Mouse (Mus musculus) lung, postnatal 0 days (tissue): ENCODE results near the gene Hspb7. TPM values are rescaled to one million over a fixed set of nuclear protein-coding genes. Genes with fewer than 3 reads are reported as not detected.
A peak's percentile ranks its signal among the peaks of the same experiment; 100 is the strongest.

Source experiments
- ATAC-seq: fragments of 200-750 bp; cut with Nextera tagmentation; 2 replicates; pipeline ENCODE4 v1.8.0; 2017; ENCODE audit warnings: moderate library complexity
- DNase-seq: peaks from one replicate; pipeline ENCODE4 v3.0.0-alpha.2; 2016; ENCODE audit warnings: low spot score
- H3K27ac ChIP-seq: fragments of 300-500 bp; sonication (generic); 2 replicates; pipeline ENCODE4 v1.5.1; 2014; ENCODE audit warnings: antibody characterized with exemption, mild to moderate bottlenecking, low read length, mixed read lengths
- H3K27me3 ChIP-seq: fragments of 300-500 bp; sonication (generic); replicated peaks from 2 replicates; pipeline ENCODE4 v1.6.1; 2014; ENCODE audit warnings: low read length, mixed read lengths; ENCODE audit not compliant: insufficient read depth
- H3K36me3 ChIP-seq: fragments of 300-500 bp; sonication (generic); 2 replicates; pipeline ENCODE4 v1.6.1; 2014; ENCODE audit warnings: low read length, mixed read lengths; ENCODE audit not compliant: insufficient read depth
- H3K4me1 ChIP-seq: fragments of 300-500 bp; sonication (generic); 2 replicates; pipeline ENCODE4 v1.6.1; 2014; ENCODE audit warnings: antibody characterized with exemption, low read depth, low read length, mixed read lengths; ENCODE audit not compliant: insufficient read depth
- H3K4me2 ChIP-seq: fragments of 300-500 bp; sonication (generic); replicated peaks from 2 replicates; pipeline ENCODE4 v1.6.1; 2014; ENCODE audit warnings: low read depth, mild to moderate bottlenecking, low read length, moderate library complexity, mixed read lengths
- H3K4me3 ChIP-seq: fragments of 300-500 bp; sonication (generic); 2 replicates; pipeline ENCODE4 v1.5.1; 2014; ENCODE audit warnings: low read depth, low read length
- H3K9ac ChIP-seq: fragments of 300-500 bp; sonication (generic); replicated peaks from 2 replicates; pipeline ENCODE4 v1.6.1; 2014; ENCODE audit warnings: low read depth, mild to moderate bottlenecking
- H3K9me3 ChIP-seq: fragments of 300-500 bp; sonication (generic); 2 replicates; pipeline ENCODE4 v1.6.1; 2016; ENCODE audit warnings: low read length, mixed read lengths
- CTCF ChIP-seq: IDR thresholded peaks from 2 replicates; pipeline ENCODE4 v1.5.1; 2016; ENCODE audit warnings: antibody characterized with exemption, mild to moderate bottlenecking
- EP300 ChIP-seq: IDR thresholded peaks from 2 replicates; pipeline ENCODE4 v1.6.1; 2016; ENCODE audit warnings: antibody characterized with exemption, mild to moderate bottlenecking, control low read depth
- WGBS: fragments of 180-500 bp; shearing (Covaris S2); extraction: QIAGEN DNeasy Blood & Tissue Kit; methylation state at CpG from one replicate; pipeline ENCODE4 v1.1.7; 2014; 5-methylcytosine and 5-hydroxymethylcytosine counted together
- polyA plus RNA-seq: library from polyadenylated mRNA; unstranded; fragments of >200 nt; fragmentation: Nextera tagmentation; extraction: Ambion mirVana; gene quantifications from 2 replicates; pipeline ENCODE4 v1.2.1, GENCODE M21; 2015

Gene Hspb7
- polyA plus RNA-seq, 1 experiment from 2014 or later: 2.3 TPM

- no peaks in the 10 kb centered on the region for H3K9me3 ChIP-seq
- TF ChIP-seq EP300 (no peak), CTCF (no peak; the same call in 1 of the 2 replicates)
- H3K9ac ChIP-seq: no peak overlapping the region
- H3K27me3 ChIP-seq: no peaks in the 10 kb centered on the region
- H3K36me3 ChIP-seq: peaks cover 47% of the 10 kb centered on the region
- no peak overlapping the region for H3K4me3 ChIP-seq
- no peaks in the 10 kb centered on the region for H3K4me1 ChIP-seq
- DNase-seq (no peak), ATAC-seq (no peak)
- no peak overlapping the region for H3K27ac ChIP-seq
- no peak overlapping the region for H3K4me2 ChIP-seq
- WGBS: 98% methylated on average over 16 of the region's 16 CpGs
These were observed 50.9 kb downstream of the Hspb7 start for GRCm38 (mm10) chr4:141471491-141471890.

GRCm38 (mm10) chr4:141472641-141473321 lies 52.2 kb downstream of the Hspb7 start:
- no peak overlapping the region for H3K9ac ChIP-seq
- no peaks in the 10 kb centered on the region for H3K4me1 ChIP-seq
- WGBS: 78% methylated on average over 32 of the region's 32 CpGs
- no peaks in the 10 kb centered on the region for H3K27me3 ChIP-seq
- ATAC-seq (no peak), DNase-seq (no peak)
- H3K36me3 ChIP-seq: peaks cover 58% of the 10 kb centered on the region
- no peak overlapping the region for H3K27ac ChIP-seq
- TF ChIP-seq CTCF (no peak), EP300 (no peak)
- H3K9me3 ChIP-seq: no peaks in the 10 kb centered on the region
- no peak overlapping the region for H3K4me2 ChIP-seq
- no peak overlapping the region for H3K4me3 ChIP-seq

- TF ChIP-seq CTCF (no peak; the same call in 1 of the 2 replicates), EP300 (no peak)
- Histone ChIP-seq H3K4me2 (no peak overlapping the region), H3K4me1 (no peaks in the 10 kb centered on the region), H3K27ac (no peak overlapping the region), H3K9me3 (no peaks in the 10 kb centered on the region), H3K4me3 (no peak overlapping the region), H3K36me3 (peaks cover 70% of the 10 kb centered on the region), H3K27me3 (no peaks in the 10 kb centered on the region), H3K9ac (no peak overlapping the region)
- ATAC-seq: peak; percentile 34; the same call in 1 of the 2 replicates
- WGBS: 69% methylated on average over 19 of the region's 19 CpGs
- peak; percentile 17 for DNase-seq
These were observed 53.9 kb downstream of the Hspb7 start for GRCm38 (mm10) chr4:141474431-141474830.

Other genes with a start within 250 kb of the Hspb7 start
- gene Rsg1, start 206.8 kb upstream of the Hspb7 start, polyA plus RNA-seq: 2.0 and 2.4 TPM in 2 replicates
- 2.9 and 3.8 TPM in 2 replicates for gene Arhgef19, start 181.3 kb upstream of the Hspb7 start, polyA plus RNA-seq
- 9.7 and 10.3 TPM in 2 replicates for gene Epha2, start 119.5 kb upstream of the Hspb7 start, polyA plus RNA-seq
- gene Fam131c, start 52.6 kb upstream of the Hspb7 start, polyA plus RNA-seq: 0.79 and 0.83 TPM in 2 replicates
- 0.07 and 0.11 TPM in 2 replicates for gene Clcnka, start 22.1 kb upstream of the Hspb7 start, polyA plus RNA-seq
- gene Clcnkb, start 4.8 kb upstream of the Hspb7 start, polyA plus RNA-seq: not detected in 2 replicates
- gene Srarp, start 15.3 kb downstream of the Hspb7 start, polyA plus RNA-seq: not detected in 2 replicates
- gene Zbtb17, start 23.9 kb downstream of the Hspb7 start, polyA plus RNA-seq: 14.1 and 14.3 TPM in 2 replicates
- gene Spen, start 117.8 kb downstream of the Hspb7 start, polyA plus RNA-seq: 5.7 and 8.8 TPM in 2 replicates
- gene Fblim1, start 185.3 kb downstream of the Hspb7 start, polyA plus RNA-seq: 52.3 and 57.5 TPM in 2 replicates
- 3.5 and 3.6 TPM in 2 replicates for gene Tmem82, start 197.9 kb downstream of the Hspb7 start, polyA plus RNA-seq
- 1.1 and 1.2 TPM in 2 replicates for gene Slc25a34, start 203.0 kb downstream of the Hspb7 start, polyA plus RNA-seq
- gene Plekhm2, start 244.1 kb downstream of the Hspb7 start, polyA plus RNA-seq: 5.2 and 5.3 TPM in 2 replicates